Mouse (Mus musculus) embryonic facial prominence, embryonic 13.5 days (tissue): ENCODE measurements around the gene Tekt5. TPM values are rescaled to one million over a fixed set of nuclear protein-coding genes. Genes with fewer than 3 reads are reported as not detected.

ENCODE experiments used
- polyA plus RNA-seq: library from polyadenylated mRNA; unstranded; fragments of >200 nt; fragmentation: Nextera tagmentation; extraction: Ambion mirVana; gene quantifications from 2 replicates; pipeline ENCODE4 v1.2.1, GENCODE M21; 2015

The Tekt5 gene
- polyA plus RNA-seq, 1 experiment from 2014 or later = 1.00 TPM

Other genes starting within 250 kb of the Tekt5 start
- 1.9 and 4.7 TPM in 2 replicates for gene Rpl39l, start 225.3 kb downstream of the Tekt5 start, polyA plus RNA-seq
- gene Atf7ip2, start 202.8 kb downstream of the Tekt5 start, polyA plus RNA-seq = 1.6 TPM in 2 replicates
- gene Emp2, start 81.5 kb downstream of the Tekt5 start, polyA plus RNA-seq = 30.7 and 32.6 TPM in 2 replicates
- gene Nubp1, start 16.5 kb upstream of the Tekt5 start, polyA plus RNA-seq = 63.6 and 66.4 TPM in 2 replicates
- gene Tvp23a, start 51.9 kb upstream of the Tekt5 start, polyA plus RNA-seq = 22.9 and 24.4 TPM in 2 replicates
- 0.30 TPM in 2 replicates for gene Ciita, start 84.6 kb upstream of the Tekt5 start, polyA plus RNA-seq
- gene Dexi, start 147.6 kb upstream of the Tekt5 start, polyA plus RNA-seq = 23.5 and 24.8 TPM in 2 replicates
- gene Clec16a, start 149.8 kb upstream of the Tekt5 start, polyA plus RNA-seq = 37.9 and 42.0 TPM in 2 replicates